Mouse (Mus musculus): ENCODE measurements around the gene Arhgap17.

The Arhgap17 gene

DNA sequence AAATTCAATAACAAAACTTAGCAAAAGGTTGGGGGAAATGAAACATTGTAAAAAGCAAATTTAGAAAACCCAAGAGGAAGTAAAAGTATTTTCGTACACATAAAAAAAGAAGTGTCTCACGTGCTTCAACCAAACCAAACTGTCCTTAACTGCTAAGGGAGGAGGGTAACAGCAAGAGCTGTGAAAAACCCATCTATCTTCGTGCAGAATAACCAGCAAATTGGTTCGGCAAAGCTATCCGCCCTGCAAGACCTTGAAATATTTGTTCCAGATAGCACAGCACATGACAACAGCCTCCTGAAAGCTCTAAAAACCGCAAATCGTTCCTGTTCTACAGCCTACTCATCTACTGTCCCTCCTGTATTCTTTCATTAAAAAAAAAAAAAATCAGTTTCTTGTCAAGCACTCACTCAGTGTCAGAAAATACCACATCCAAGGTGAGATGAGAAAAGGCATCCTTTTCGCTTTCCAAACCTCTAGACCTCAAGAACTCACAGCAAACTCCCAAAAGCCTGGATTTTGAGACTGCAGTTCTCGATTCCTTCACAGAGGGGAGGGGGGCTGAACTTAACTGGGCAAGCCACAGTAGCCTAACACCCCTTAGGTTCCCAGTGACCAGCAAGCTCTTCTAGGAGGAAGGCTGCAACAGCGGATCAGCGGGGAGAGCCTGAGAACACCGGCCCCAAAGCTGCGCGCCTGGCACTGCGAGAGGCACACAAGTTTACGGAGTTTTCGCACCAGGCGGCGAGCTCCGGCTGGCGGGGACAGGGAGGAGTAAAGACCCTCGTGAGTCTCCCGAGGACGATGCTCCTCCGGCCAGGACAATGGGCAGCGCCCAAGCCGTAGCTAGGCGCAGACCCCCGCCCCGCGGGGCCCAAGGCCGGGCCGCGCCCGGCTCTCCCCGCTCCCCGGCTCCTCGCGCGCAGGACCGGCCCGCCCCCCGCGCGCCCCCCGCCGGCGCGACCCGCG is 653 bp downstream of the Arhgap17 start:
- DNase-seq (ENCODE audit: low spot score): peak; percentile 16

DNA sequence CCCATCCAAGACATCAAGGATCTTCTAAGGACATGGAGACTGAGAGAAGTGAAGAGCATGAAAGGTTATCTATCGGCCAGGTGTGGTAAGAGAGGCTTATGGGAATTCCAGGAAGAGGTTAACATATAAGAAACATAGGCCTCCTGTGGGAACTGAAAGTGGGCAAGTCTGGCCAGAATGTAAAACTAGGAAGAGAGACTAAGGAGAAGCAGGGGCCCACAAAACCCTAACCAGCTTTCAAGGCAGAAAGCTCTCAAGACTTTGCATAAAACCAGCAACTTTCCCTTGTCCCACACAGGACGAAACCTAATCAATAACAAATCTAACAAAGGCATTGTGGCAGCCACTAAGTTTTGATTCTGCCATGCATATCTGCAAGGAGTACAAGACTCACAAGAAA is 1.5 kb downstream of the Arhgap17 start:
- DNase-seq (ENCODE audit: low spot score): no peak

DNA sequence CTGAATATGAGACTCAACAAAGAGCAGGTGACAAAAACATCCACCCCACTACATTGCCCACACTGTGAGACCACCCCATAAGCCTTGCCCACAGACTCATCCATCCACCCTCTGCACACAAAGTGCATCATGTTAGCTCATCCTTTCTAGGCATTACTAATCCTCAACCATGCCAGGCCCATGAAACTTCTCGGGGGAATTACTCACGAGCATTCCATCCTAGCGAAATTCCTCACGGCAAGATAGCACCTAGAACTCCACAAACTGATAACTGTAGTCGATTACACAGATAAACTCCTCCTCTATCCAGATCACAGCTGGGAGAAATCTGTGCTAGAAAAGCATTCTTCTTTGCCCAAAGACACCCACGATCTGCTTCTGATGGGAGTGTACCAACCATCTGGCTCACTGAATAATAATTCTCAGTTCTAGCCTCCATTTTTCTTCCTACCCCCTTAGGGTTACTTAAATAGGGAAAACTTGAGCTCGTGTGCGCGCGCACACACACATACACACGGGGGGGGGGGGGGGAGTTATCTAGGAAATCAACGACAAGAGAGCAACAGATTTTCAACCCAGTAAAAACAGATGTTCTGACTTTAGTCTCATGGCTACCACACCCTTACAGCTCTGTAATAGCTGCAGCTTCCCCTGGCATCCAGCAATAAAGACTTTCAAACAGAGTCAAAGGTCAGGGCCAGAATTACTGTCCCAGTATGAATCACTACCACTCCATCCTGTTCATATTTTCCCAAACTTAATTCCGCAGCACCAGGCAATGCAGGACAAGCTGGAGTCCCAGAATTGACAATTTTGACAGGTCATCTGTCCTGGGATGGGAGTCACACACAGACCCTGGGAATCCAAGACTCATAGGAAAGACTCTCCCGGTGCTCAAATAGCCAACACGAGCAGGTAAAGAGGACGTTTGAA is 2.2 kb downstream of the Arhgap17 start:
- no peak for DNase-seq (ENCODE audit: low spot score)

DNA sequence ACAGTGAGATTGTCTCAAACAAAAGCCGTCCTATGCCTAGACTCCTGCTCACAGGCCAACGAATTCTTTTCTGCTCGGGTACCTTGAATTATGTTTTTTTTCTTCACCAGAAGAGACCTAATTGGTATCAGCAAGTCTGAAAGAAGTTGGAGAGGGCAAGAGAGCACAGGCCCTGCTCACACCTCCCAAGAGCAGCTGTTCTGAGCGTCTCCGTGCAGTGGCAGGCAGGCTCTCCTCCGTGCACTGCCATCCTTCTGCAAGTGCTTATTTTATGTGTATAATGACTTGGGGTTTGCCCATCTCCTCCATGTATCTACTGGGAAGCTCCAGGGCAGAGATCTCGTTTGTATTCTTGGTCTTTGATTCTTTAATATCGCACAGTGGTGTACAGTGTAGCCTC is 2.9 kb downstream of the Arhgap17 start:
- DNase-seq (ENCODE audit: low spot score): no peak

DNA sequence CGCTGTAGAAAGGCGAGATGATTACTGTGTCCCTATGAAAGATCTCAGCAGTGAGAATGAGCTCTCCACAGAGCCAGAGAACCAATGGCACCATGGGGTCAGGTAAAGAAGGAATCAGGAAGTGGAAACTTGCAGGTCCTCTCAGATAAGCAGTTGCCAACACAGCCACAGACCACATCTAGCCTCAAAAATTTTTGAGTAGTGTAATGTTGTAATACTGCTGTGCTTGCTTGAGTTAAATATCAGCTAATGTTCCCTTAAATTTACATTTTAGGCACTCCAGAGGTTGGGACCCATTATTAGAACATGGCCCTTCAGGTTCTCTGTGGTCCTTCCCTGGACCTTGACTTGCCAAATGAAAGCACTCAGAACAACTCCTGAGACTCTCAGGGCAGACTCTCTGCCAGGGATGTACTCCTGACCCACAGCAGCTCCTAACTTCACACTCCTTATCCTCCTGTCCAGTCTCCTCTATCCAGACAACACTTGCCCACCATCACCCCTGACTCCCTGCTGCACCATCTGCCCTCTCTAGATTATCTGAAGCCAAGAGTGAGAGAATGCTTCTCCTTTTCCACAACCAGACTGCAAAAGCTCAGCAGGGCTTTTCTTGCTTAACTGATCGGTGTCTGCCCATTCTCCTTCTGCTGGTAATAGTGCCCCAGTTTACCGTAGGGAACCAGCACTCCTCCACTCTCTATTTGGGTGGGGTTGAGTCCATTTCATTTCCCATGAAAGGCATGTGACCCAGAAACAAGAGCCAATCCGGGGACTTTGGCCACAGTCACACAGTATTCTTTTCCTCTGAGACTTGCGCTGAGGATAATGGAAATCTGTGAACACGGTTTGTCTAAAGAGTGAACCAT is 3.6 kb downstream of the Arhgap17 start:
- no peak for DNase-seq (ENCODE audit: low spot score)

DNA sequence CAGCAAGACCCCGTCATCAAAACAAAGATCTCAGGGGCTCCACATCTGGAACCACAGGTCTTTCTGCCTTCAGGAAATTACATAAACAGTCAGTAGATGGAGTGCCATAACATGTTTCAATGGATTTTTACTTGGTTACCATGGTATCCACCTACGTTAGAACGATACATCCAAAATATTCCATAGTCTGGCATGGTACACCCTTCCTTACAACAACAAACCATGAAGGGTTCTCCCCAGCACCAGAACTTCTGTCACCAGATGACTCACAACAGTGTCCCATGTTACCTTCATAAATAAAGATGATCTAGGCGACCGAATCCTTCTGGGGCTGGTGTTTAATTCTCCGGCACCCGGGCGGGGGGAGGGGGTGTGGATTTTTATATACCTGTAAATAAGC is 5.7 kb downstream of the Arhgap17 start:
- no peak for DNase-seq (ENCODE audit: low spot score)

DNA sequence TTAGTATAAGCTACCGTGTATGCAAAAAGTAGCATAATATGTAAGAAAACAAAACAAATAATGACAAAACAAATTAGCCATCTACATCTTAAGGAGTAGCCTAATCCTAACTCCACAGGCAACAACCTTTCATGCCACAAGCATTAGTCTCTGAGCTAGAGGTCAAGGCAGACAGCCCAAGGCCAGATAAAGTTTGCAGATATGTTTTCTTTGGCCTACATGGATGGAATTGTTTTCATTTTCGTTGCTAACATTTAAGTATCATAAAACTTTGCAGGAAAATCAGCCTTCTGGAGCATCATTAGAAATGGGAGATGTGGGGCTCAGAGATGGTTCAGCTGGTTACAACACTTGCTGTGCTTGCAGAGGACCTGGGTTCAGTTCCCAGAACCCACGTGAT is 6.9 kb downstream of the Arhgap17 start:
- DNase-seq (ENCODE audit: low spot score): no peak

DNA sequence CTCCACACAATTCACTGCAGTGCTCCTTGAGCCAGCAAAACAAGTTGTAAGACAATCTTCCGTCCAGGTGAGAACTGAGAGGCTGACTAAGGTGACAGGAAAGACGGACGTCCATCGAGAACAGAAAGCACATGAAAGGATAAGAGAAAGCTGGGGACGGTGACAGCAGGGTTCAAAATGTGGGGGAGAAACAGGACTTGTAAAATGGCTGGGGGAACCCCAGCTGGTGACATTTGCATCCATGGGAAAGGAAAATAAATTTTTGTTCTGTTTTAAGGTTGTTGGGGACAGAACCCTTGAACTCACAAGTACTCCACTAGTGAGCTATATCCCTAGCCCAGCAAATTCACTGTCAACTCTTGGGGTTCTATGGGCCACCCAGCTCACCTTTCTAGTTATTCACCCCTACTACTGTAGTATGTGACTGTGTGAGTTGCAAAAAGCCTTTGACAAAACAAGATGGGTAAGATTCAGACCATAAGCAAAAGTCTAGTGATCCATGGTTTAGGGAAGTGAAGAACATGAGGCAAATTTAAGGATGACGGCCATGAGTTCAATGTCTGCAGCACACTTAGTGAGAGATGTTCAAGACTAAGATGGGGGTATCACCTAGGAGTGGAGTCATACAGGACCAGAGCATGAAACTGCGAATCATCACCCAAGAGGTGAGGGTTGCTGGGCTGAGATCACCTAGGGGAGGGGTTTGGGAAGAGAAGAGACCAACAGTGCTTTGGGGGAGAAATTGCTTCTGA is 8.3 kb downstream of the Arhgap17 start:
- no peak for DNase-seq (ENCODE audit: low spot score)

DNA sequence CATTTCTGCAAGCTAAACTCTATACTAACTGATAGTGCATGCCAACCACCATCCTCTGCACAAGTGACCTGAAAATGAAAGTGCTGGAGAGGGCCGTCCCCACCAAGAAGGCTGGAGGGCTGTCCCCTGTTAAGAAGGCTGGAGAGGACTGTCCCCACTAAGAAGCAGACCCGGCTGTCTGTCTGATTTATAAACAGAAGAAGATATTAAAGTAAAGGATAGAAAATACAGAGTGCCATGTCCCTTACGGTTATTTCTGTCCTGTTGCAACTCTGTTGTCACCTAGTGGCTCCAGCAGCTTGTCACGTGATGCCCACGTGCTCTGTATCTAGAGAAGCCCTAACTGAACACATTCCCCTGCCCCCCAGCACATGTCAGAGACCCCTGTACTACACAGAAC is 9.5 kb downstream of the Arhgap17 start:
- no peak for DNase-seq (ENCODE audit: low spot score)

DNA sequence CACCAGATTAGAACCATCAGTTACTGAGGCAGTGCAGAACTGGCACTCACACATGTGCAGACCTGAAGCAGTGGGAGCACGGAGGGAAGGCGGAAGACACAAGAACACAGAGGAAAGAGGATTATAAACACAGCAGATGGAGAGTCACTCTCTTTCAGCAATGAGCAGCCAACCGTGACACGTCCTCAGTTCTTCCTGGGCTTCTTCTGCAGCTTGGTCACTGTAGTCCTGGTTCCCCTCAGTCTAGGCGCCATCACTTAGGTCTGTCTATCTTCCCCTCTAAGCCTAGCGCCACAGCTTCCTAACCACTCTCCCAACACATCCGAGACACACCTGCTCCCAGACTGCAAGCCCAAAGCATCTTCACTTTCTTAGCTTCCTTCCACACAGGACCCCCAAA is 10.6 kb downstream of the Arhgap17 start:
- no peak for DNase-seq (ENCODE audit: low spot score)

DNA sequence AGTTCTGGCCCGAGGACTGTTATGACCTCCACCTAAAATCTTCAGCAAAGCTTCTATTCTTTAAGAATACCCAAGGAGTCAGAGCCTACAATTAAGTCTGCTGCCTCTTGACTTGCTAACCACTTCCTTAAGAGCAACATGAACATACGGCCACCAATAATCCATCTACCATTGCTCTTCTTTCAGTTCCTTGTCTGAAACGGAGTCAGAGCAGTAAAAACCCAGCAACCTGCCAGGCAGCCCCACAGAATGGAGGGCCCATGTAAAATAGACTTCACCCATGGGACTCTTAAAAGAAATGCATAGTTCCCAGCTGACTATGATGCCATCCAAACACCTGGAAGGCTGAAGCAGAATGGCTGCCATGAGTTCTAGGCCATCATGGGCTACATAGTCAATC is 13.6 kb downstream of the Arhgap17 start:
- DNase-seq (ENCODE audit: low spot score): no peak

DNA sequence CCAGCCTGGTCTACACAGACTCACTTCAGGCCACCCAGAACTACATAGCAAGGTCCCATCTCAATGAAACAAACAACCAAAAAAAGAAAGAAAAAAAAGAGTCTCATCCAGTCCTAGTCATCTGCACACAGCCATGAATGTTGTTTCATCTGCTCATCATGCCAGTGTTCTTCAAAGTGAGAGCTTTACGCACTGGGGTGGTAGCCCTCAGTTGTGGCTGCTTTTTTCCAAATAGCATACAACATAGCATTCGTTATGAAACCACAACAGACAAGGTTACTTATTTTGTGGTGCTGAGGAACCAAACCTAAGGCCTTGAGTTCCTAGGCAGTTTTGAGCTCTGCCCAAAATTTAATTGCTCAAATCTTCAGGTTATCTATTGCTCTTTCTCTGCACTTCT is 14.9 kb downstream of the Arhgap17 start:
- DNase-seq (ENCODE audit: low spot score): no peak

DNA sequence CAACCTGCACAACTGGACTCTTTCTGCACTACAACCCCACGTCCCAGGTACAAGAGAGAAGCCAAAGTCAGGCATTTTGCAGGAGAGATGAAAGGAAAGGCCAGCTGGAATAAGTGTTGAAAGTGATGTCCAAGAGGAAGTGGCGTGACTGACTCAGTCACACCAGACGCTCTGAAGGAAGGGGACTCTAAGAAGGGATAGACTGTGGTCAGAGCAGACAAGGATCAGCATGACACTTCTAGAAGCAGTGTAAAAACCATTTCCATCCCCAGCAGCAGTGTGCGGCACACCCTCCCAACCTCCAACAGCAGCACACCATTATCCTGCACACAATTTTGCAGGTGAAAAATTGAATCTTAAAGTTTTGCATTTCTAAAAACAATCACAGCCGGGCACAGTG is 15.3 kb downstream of the Arhgap17 start:
- no peak for DNase-seq (ENCODE audit: low spot score)

DNA sequence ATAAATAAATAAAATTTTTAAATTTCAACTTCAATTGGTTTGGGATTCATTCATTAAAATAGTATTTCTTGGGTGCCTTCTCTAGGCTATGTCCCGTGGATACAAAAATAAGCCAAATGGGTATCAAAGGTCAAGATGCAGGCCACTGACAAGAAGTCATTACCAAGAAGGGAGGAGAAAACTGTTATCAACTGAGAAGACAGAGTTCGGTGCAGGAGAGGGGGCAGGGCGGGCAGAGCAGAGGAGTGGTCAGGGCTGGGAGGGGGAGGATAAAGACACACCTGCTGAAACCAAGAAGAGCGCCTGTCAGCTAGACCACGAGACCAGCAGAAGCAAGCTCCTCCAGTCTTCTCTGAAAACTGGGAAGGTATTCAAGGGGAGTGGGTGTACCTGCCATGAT is 15.8 kb downstream of the Arhgap17 start:
- no peak for DNase-seq (ENCODE audit: low spot score)

DNA sequence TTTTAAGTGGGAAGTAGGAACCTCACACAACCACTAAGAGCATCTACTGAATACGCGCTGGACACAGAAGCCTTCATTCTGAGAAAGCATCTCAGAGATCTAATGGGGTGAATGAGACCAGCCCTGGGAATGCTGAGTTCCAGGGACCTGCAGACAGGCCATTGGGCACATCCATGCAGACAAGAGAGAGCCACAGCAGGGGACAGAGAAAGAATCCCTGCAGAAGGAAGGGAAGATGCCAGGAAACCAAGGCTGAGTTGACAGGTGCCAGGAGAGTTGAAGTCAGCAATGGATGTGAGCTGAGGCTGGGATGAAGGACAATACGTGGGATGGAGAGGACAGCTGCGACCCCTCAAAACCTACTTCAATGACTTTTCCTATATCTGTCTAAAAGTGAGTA is 16.6 kb downstream of the Arhgap17 start:
- DNase-seq (ENCODE audit: low spot score): no peak

DNA sequence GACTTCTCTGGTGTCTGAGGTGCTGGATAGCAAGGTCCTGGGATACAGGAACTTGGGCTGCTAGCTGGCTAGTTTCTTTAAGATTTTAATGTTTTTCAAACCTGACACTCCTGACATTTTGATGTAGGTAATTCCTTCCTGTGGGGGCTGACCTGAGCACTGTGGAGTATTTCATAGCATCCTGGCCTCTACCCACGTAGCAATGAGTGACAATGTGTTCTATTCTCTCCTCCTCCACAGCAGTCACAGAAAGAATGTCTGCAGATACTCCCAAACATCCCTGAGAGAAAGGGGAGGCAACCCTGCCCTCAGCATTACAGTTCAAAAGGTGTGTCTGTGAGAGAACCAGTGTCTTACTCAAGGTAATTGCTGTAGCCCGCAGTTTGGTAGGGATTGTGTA is 19.5 kb downstream of the Arhgap17 start:
- DNase-seq (ENCODE audit: low spot score): no peak

DNA sequence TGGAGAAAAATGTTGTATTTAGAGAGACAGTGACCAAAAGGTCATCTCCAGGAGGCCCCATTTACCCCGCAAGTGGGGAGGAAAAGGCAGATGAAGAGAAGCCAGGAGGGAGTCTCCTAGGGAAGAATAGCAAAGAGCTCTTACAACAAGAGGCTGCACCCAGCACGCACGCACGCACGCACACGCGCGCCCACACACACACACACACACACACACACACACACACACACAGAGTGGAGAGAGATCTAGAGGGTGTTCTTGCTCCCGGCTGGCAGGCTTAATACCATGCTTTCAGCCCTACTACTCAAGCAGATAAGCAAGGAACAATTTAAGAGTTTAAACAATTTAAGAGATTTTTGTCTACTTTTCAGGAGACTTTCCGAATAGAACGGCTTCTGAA is 19.9 kb downstream of the Arhgap17 start:
- no peak for DNase-seq (ENCODE audit: low spot score)

DNA sequence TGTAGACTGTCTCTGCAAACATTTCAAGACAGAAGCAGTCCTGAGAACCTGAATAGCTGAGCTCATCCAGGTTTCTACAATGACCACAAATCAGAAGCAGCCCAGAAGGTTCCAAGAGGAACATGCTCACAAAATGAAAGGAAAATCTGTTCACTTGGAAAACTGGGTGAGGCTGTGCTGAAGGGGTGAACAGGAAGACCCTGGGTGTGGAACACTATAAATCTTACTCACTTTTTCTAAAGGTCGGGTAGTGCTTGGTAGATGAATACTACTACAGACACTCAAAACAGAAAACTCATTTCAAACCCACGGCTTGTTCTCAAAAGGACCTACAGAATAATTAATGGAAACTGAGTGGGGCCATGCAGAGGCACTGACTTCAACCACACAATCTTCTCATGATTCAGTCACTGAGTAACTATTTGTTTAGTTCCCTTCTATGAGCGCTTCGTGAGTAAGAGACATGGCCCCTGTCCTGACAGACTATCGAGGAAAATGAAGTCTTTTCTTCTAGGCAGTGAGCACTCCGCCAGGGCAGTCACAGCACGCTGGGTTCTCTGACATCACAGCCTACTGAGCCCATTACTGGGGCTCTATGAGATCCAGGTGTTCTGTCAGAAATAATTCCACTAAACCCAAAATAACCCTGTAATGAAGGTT is 23.0 kb downstream of the Arhgap17 start:
- no peak for DNase-seq (ENCODE audit: low spot score)

DNA sequence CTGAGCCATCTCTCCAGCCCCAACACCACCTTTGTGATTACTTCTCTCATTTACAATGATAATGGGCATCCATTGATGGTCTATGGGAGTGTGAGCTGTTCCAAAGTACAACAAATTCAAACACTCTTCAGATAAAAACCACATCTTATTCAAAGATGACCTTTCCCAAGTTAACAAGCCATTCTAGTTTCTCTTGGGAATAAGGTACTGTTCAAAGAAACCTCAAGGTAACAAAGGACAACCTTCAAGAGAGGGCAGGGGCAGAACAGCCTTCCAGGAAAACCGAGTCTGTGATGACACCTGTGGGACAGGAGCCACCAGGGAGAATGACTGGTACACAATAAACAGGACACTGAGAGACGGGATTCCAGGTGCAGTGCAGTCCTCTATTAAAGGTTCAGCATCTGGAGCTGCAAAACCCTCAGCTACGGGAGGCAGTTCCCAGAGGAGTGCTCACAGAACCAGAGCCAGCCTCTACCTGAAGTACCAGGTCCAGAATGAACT is 24.6 kb downstream of the Arhgap17 start:
- no peak for DNase-seq (ENCODE audit: low spot score)

DNA sequence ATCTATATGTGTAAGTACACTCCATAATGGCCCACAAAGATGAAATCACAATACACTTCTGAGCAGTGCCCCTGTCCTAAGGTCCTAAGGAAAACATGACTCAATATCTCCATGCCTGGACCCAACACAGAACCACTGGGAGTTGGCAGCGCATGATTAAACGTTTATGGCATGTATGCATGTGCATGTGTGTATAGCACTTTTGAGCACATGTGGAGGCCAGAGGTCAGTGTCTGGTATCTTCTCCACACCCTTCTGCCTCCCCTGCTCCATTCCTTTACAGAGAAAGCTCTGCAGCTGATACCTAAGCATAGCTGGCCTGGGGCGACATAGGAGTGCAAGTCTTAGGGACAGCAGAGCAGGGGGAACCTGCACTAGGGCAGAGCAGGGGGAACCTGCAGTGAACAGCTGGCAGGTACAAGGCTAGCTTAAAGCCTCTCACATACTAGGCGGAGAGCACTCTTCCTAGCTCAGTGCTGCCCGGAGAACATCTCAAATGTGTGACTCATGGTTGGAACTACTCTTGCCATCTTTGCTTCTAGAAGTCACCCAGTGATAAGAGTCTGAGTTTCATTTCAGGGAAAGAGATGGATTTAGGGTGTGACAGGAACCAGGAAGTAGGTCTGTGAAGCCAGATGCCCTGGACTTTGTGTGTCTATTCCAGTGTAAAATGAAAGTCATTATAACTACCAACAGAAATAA is 25.5 kb downstream of the Arhgap17 start:
- DNase-seq (ENCODE audit: low spot score): no peak

Data from ovary, adult 18-20 months (tissue).